Mouse (Mus musculus) limb, embryonic 14.5 days (tissue): Measurements from ENCODE around the gene Ttc28. TPM values are rescaled to one million over a fixed set of nuclear protein-coding genes. Genes with fewer than 3 reads are reported as not detected.

Experiments used
- ATAC-seq: fragments of 200-750 bp; cut with Nextera tagmentation; 2 replicates; pipeline ENCODE4 v1.8.0; 2017; ENCODE audit warnings: low read depth, moderate number of reproducible peaks, moderate TSS enrichment; ENCODE audit not compliant: low FRiP score
- DNase-seq: peaks from one replicate; pipeline ENCODE4 v3.0.0-alpha.2; 2015; ENCODE audit warnings: low spot score
- H3K27ac ChIP-seq: fragments of 300-500 bp; sonication (generic); replicated peaks from 2 replicates; pipeline ENCODE4 v1.5.1; 2014; ENCODE audit warnings: low read depth, mild to moderate bottlenecking, low read length, moderate library complexity, mixed read lengths
- H3K27me3 ChIP-seq: fragments of 300-500 bp; sonication (generic); 2 replicates; pipeline ENCODE4 v1.6.1; 2014; ENCODE audit warnings: low read length, mixed read lengths; ENCODE audit not compliant: control insufficient read depth, insufficient read depth
- H3K36me3 ChIP-seq: fragments of 300-500 bp; sonication (generic); 2 replicates; pipeline ENCODE4 v1.6.1; 2014; ENCODE audit warnings: mild to moderate bottlenecking, low read length, moderate library complexity, mixed read lengths; ENCODE audit not compliant: control insufficient read depth, insufficient read depth
- H3K4me1 ChIP-seq: fragments of 300-500 bp; sonication (generic); 2 replicates; pipeline ENCODE4 v1.6.1; 2014; ENCODE audit warnings: antibody characterized with exemption, low read length, mixed read lengths; ENCODE audit not compliant: control insufficient read depth, insufficient read depth
- H3K4me2 ChIP-seq: fragments of 300-500 bp; sonication (generic); replicated peaks from 2 replicates; pipeline ENCODE4 v1.6.1; 2014; ENCODE audit warnings: low read depth, mild to moderate bottlenecking, low read length, moderate library complexity; ENCODE audit not compliant: severe bottlenecking
- H3K4me3 ChIP-seq: fragments of 300-500 bp; sonication (generic); replicated peaks from 2 replicates; pipeline ENCODE4 v1.5.1; 2014; ENCODE audit warnings: low read length
- H3K9ac ChIP-seq: fragments of 300-500 bp; sonication (generic); 2 replicates; pipeline ENCODE4 v1.6.1; 2014; ENCODE audit warnings: mild to moderate bottlenecking, low read depth, low read length, moderate library complexity; ENCODE audit not compliant: severe bottlenecking
- H3K9me3 ChIP-seq: fragments of 300-500 bp; sonication (generic); 2 replicates; pipeline ENCODE4 v1.6.1; 2016; ENCODE audit warnings: low read length; ENCODE audit not compliant: control insufficient read depth
- POLR2A ChIP-seq: fragments of 200-500 bp; IDR thresholded peaks from 2 replicates; pipeline ENCODE4 v1.8.0; 2012; ENCODE audit warnings: inconsistent platforms, mild to moderate bottlenecking, moderate library complexity, borderline replicate concordance; ENCODE audit not compliant: insufficient read depth, insufficient read length; ENCODE audit errors: extremely low read depth
- WGBS: fragments of 180-500 bp; shearing (Covaris S2); extraction: QIAGEN DNeasy Blood & Tissue Kit; methylation state at CpG from one replicate; pipeline ENCODE4 v1.1.7; 2014; 5-methylcytosine and 5-hydroxymethylcytosine counted together
- polyA plus RNA-seq, 2 experiments: library from polyadenylated mRNA; depleted of rRNA in 1 of 2; stranded (reverse) in 1 of 2; unstranded in 1 of 2; fragments of >200 nt; fragmentation: Nextera tagmentation in 1 of 2; extraction: Ambion mirVana in 1 of 2; gene quantifications; 2 replicates each; pipeline versions ENCODE4 v1.2.1 to v1.2.3; 2012 to 2014

The Ttc28 gene
- polyA plus RNA-seq, 2 experiments, result 16.3 to 19.9 TPM

DNA sequence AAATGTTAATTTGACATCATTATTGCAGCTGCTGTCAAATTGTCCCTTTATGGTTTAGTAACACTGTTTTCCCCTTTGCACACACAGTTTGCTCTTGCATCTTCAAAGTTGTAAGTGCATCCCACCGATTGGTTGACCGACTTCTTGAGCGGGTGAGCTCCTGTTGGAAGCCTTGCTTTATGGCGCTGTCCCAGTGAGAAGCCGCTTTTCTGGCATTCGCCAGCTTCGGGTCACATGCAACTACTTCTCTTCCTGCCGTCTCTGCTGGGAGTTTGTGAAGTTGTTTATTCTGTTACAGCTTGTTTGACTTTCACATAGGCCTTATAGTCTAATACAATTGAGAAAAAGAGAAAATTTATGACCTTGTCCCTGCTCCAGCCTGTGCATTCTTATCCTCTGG is 250.5 kb downstream of the Ttc28 start:
- H3K27ac ChIP-seq, result no peak overlapping the region
- ATAC-seq, result no peak
- H3K4me2 ChIP-seq, result no peak overlapping the region
- H3K9ac ChIP-seq, result no peak overlapping the region
- H3K4me1 ChIP-seq, result no peaks in the 10 kb centered on the region
- no peaks in the 10 kb centered on the region for H3K9me3 ChIP-seq
- WGBS, result 89% methylated on average over 8 of the region's 8 CpGs
- H3K36me3 ChIP-seq, result peaks cover 16% of the 10 kb centered on the region
- H3K4me3 ChIP-seq, result no peak overlapping the region
- no peaks in the 10 kb centered on the region for H3K27me3 ChIP-seq
- DNase-seq, result no peak
- TF ChIP-seq POLR2A, result no peak

DNA sequence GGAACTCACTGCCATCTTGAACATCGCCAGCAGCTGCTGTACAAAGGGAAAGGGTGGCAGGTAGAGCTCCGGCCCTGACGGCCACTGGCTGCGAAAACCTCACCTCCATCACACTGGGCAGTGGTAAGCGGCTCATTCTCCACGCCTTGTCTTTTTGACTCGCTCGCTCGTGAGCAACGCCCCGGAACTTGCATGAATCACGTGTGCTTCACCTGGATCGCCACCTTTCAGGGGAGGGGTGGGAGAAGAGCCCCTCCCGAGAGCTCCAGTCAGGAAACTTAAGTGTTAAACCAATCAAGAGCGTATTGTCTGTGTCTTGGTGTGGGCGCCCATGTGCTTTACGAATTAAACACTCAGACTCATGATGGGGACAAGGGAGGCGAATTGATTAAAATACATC is 252.0 kb downstream of the Ttc28 start:
- no peak for TF ChIP-seq POLR2A

DNA sequence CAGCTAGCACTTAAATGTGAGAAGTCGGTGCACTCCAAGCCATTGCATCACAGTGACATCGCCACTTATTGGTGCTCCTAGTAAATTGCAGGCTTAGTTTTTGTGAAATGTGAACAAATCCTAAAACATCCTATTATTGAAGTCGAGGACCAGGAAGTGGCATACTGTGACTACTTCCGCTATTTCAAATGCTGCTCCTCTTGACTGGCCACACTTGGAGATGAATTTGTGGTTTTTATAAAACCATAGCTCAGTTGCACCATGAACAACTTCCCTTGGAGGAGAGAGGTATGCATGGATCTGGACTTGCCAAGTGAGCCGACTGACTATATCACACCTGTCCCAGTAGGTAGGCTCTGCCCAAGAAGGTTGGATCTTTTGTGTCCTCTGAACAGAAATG is 253.5 kb downstream of the Ttc28 start:
- no peak overlapping the region for H3K27ac ChIP-seq
- no peaks in the 10 kb centered on the region for H3K9me3 ChIP-seq
- H3K36me3 ChIP-seq, result peaks cover 13% of the 10 kb centered on the region
- no peak for DNase-seq
- WGBS, result 91% methylated on average over 5 of the region's 5 CpGs
- H3K27me3 ChIP-seq, result no peaks in the 10 kb centered on the region
- H3K4me3 ChIP-seq, result no peak overlapping the region
- H3K4me2 ChIP-seq, result no peak overlapping the region
- peaks cover 13% of the 10 kb centered on the region for H3K4me1 ChIP-seq
- no peak overlapping the region for H3K9ac ChIP-seq
- no peak for ATAC-seq
- TF ChIP-seq POLR2A, result no peak

More for the DNA sequence above, 252.0 kb downstream of the Ttc28 start:
- H3K27ac ChIP-seq, result no peak overlapping the region
- no peak overlapping the region for H3K4me3 ChIP-seq
- H3K4me2 ChIP-seq, result no peak overlapping the region
- WGBS, result 93% methylated on average over 18 of the region's 18 CpGs
- H3K4me1 ChIP-seq, result no peaks in the 10 kb centered on the region
- no peak for DNase-seq
- H3K9me3 ChIP-seq, result no peaks in the 10 kb centered on the region
- no peak overlapping the region for H3K9ac ChIP-seq
- peaks cover 13% of the 10 kb centered on the region for H3K36me3 ChIP-seq
- ATAC-seq, result no peak
- no peaks in the 10 kb centered on the region for H3K27me3 ChIP-seq

DNA sequence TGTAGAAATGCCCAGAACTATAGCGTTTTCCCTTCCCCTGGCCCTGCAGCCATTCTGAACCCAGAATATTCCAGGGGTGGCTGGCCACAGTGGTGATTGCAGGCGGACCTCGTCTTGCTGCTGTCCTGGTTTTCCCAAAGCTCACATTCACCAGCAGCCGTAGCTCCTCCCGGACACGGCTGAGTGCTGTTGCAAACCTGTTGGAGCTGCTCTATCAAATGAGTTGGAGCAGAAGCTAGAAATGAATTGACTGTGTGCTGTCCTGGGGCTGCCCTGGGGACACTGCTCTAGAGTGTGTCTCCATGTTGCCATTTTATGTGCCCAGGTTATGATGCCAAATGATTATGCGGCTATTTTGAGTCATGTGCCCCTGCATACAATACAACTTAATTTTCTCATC is 254.2 kb downstream of the Ttc28 start:
- no peak overlapping the region for H3K27ac ChIP-seq
- WGBS, result 91% methylated on average over 7 of the region's 7 CpGs
- H3K4me1 ChIP-seq, result peaks cover 19% of the 10 kb centered on the region
- H3K27me3 ChIP-seq, result no peaks in the 10 kb centered on the region
- TF ChIP-seq POLR2A, result no peak
- H3K4me2 ChIP-seq, result no peak overlapping the region
- H3K9ac ChIP-seq, result no peak overlapping the region
- H3K4me3 ChIP-seq, result no peak overlapping the region
- H3K36me3 ChIP-seq, result peaks cover 13% of the 10 kb centered on the region
- ATAC-seq (no peak), DNase-seq (no peak)
- no peaks in the 10 kb centered on the region for H3K9me3 ChIP-seq

DNA sequence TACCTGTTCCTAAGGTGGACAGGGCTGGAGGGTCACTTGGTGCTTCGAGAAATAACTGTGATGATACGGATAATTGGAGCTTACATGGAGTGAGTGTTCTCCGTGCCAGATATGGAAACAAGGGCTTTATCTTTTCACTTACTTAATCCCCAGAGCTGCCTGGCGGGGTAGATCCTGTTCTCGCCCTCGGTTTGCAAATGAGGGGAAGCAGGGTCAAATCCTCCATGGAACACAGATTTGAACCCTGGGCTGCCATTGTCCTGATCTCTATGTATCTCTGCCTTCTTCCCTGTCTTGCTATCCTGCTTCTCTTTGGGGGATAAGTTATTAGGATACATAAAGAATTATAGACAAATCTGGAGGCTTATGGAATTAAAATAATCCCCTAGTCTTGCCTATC is 257.7 kb downstream of the Ttc28 start:
- H3K4me3 ChIP-seq, result no peak overlapping the region
- H3K9ac ChIP-seq, result no peak overlapping the region
- ATAC-seq (no peak), DNase-seq (no peak)
- peaks cover 29% of the 10 kb centered on the region for H3K4me1 ChIP-seq
- H3K36me3 ChIP-seq, result no peaks in the 10 kb centered on the region
- no peak for TF ChIP-seq POLR2A
- H3K9me3 ChIP-seq, result no peaks in the 10 kb centered on the region
- no peak overlapping the region for H3K27ac ChIP-seq
- no peak overlapping the region for H3K4me2 ChIP-seq
- 45% methylated on average over 6 of the region's 6 CpGs for WGBS
- H3K27me3 ChIP-seq, result no peaks in the 10 kb centered on the region

DNA sequence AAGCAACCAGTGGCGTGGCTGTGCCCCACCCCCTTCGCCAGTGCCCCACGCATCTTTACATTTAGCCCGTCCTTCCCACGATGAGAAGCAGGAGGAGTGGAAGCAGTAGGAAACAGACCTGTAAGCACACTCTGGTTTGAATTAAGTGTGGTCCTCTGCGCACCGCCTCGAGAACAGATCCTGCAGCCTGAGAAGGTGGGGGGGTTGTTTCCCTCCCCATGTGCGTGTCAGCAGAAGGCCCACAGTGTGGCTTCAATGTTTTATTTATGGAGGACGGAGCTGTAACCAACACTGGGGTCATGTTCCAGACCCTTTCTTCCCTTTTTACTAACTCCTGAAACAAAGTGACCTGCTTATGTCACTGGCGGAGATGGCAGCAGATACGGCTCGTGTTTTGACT is 258.1 kb downstream of the Ttc28 start:
- TF ChIP-seq POLR2A, result no peak
- ATAC-seq (no peak), DNase-seq (no peak)
- Histone ChIP-seq H3K9ac (no peak overlapping the region), H3K4me3 (no peak overlapping the region), H3K4me1 (peaks cover 29% of the 10 kb centered on the region), H3K4me2 (no peak overlapping the region), H3K27me3 (no peaks in the 10 kb centered on the region), H3K9me3 (no peaks in the 10 kb centered on the region), H3K36me3 (no peaks in the 10 kb centered on the region), H3K27ac (0 out of 2 replicates have a peak overlapping the region, but pooled peaks have one; percentile 13)
- WGBS, result 17% methylated on average over 13 of the region's 13 CpGs
